Mouse (Mus musculus): Measurements from ENCODE around the gene Loxl1.

- no peak for TF ChIP-seq CTCF (IDR thresholded peaks at IDR 0.05; ENCODE audit: control insufficient read depth, insufficient read depth, insufficient read length)
- TF ChIP-seq CEBPB (IDR thresholded peaks at IDR 0.05; ENCODE audit: low read depth), result no peak
- TF ChIP-seq MYOG (IDR thresholded peaks at IDR 0.05; ENCODE audit: control insufficient read depth, extremely low read depth, insufficient read length), result no peak
- no peak for TF ChIP-seq MAX (IDR thresholded peaks at IDR 0.05)
These were observed 9.3 kb downstream of the Loxl1 start for GRCm38 (mm10) chr9:58303599-58304271.
